Mouse (Mus musculus) liver, embryonic 14.5 days (tissue): ENCODE results near the gene Znrd1as.

ENCODE experiments used
- CTCF ChIP-seq: IDR thresholded peaks from 2 replicates; pipeline ENCODE4 v1.5.1; 2016; ENCODE audit warnings: antibody characterized with exemption, low read depth, control low read depth
- EP300 ChIP-seq: IDR thresholded peaks from 2 replicates; pipeline ENCODE4 v1.6.1; 2016; ENCODE audit warnings: antibody characterized with exemption, low read depth

DNA sequence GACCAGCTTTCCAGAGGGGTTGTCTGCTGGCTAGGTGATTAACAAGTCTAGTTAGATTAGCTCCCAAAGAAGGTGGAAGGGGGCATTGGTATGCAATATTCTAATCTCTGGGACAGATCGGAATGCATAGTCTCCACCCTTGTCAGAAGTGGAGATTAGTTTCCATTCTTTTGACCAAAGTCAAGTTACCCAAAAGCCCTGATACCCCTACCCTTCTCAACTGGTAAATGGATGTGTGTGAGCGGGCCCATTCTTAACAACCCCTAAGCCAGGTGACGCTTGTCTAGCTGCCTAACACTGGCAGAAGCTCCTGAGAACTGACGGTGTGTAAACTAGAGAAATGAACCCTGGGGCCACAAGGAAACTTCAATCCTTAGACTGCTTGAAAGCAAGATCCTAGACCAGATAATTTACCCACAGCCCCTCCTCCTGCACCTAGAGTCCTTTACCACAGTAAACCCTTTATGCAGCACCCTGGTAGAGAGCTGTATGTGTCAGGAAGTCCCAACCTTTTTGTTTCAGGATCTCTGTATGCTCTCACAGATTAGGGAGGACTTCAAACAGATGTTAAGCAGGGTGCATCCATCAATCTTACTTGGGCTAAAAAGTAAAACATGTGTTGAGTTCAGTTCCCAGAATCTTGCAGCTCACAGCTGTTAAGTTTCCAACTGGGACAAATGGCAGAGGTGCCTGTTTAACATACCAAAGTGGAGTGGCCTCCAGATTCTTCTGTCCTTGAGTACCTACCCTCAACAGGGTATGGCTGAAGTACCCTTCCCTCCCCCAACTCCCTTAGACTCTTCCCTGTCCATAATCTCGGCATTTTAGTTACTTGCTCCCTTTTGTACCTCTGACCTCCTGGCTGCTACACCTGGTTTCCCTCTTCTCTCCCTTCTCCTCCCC lies 24.1 kb downstream of the Znrd1as start:
- TF ChIP-seq EP300 = no peak
- no peak for TF ChIP-seq CTCF
